Mouse (Mus musculus) heart, embryonic 14.5 days (tissue): ENCODE results near the gene Olfr655. TPM values are rescaled to one million over a fixed set of nuclear protein-coding genes. Genes with fewer than 3 reads are reported as not detected.

Source experiments
- ATAC-seq: fragments of 200-750 bp; cut with Nextera tagmentation; 2 replicates; pipeline ENCODE4 v1.8.0; 2017; ENCODE audit warnings: low read depth, moderate TSS enrichment; ENCODE audit not compliant: insufficient number of reproducible peaks, insufficient read depth, low FRiP score
- H3K27ac ChIP-seq, 2 experiments: fragments of 200-500 bp in 1 of 2; fragments of 300-500 bp in 1 of 2; sonication (generic) in 1 of 2; replicated peaks in 1 of 2; 2 replicates each; pipeline ENCODE4 v1.5.1; 2012 to 2014; ENCODE audit warnings: low read depth in 2 of 2, low read length in 2 of 2, control low read depth in 1 of 2, mild to moderate bottlenecking in 1 of 2, mixed read lengths in 1 of 2; ENCODE audit not compliant: control insufficient read depth in 1 of 2, insufficient read depth in 1 of 2
- H3K27me3 ChIP-seq: fragments of 300-500 bp; sonication (generic); 2 replicates; pipeline ENCODE4 v1.6.1; 2014; ENCODE audit warnings: mild to moderate bottlenecking, low read length, control low read depth; ENCODE audit not compliant: control insufficient read depth, insufficient read depth
- H3K36me3 ChIP-seq: fragments of 300-500 bp; sonication (generic); 2 replicates; pipeline ENCODE4 v1.6.1; 2014; ENCODE audit warnings: mild to moderate bottlenecking, control low read depth, low read length, mixed read lengths; ENCODE audit not compliant: control insufficient read depth, insufficient read depth
- H3K4me1 ChIP-seq, 2 experiments: fragments of 200-500 bp in 1 of 2; fragments of 300-500 bp in 1 of 2; sonication (generic) in 1 of 2; 2 replicates each; pipeline ENCODE4 v1.6.1; 2012 to 2014; ENCODE audit warnings: low read length in 2 of 2, control low read depth in 1 of 2, mixed read lengths in 1 of 2; ENCODE audit not compliant: control insufficient read depth in 2 of 2, insufficient read depth in 2 of 2
- H3K4me2 ChIP-seq: fragments of 300-500 bp; sonication (generic); 2 replicates; pipeline ENCODE4 v1.6.1; 2014; ENCODE audit warnings: mild to moderate bottlenecking, low read length
- H3K4me3 ChIP-seq, 2 experiments: fragments of 200-500 bp in 1 of 2; fragments of 300-500 bp in 1 of 2; sonication (generic) in 1 of 2; 2 replicates each; pipeline ENCODE4 v1.5.1; 2012 to 2014; ENCODE audit warnings: low read length in 2 of 2, mild to moderate bottlenecking in 2 of 2, control low read depth in 1 of 2, low read depth in 1 of 2, moderate library complexity in 1 of 2; ENCODE audit not compliant: control insufficient read depth in 1 of 2, insufficient read depth in 1 of 2
- H3K9ac ChIP-seq: fragments of 300-500 bp; sonication (generic); 2 replicates; pipeline ENCODE4 v1.6.1; 2014; ENCODE audit warnings: mild to moderate bottlenecking, low read length
- H3K9me3 ChIP-seq: fragments of 300-500 bp; sonication (generic); 2 replicates; pipeline ENCODE4 v1.6.1; 2016; ENCODE audit warnings: low read length, control low read depth; ENCODE audit not compliant: control insufficient read depth
- WGBS: fragments of 180-500 bp; shearing (Covaris S2); extraction: QIAGEN DNeasy Blood & Tissue Kit; methylation state at CpG from one replicate; pipeline ENCODE4 v1.1.7; 2014; 5-methylcytosine and 5-hydroxymethylcytosine counted together
- polyA plus RNA-seq: library from polyadenylated mRNA; unstranded; fragments of >200 nt; fragmentation: Nextera tagmentation; extraction: Ambion mirVana; gene quantifications from 2 replicates; pipeline ENCODE4 v1.2.1, GENCODE M21; 2014

The Olfr655 gene
- not detected in 2 replicates for polyA plus RNA-seq

DNA sequence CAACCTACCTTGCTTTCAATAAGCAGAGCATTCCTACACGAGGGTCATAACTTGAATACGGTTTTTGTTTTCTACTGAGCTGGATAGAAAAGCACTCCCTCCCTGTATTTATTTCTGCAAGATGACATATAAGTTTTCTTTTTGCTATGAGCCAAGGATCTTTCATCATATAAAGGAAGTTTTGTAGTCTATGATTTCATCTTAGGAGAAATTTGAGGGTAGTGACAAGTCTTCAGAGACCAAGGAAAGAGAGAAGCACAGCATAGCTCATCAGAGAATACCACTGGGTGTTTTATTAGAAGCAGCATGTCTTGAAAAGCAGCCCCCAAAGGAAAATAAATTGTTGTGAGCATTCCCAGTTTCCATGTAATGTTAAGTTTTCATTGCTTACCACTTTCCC is at the start of gene Olfr655:
Gene Olfr655, minus strand, starts transcription at position 101 of the 400 bp plus-strand sequence.
- H3K4me3 ChIP-seq, result no peak within 1 kb of the TSS
- H3K9ac ChIP-seq, result no peak within 1 kb of the TSS
- H3K4me2 ChIP-seq, result no peak within 1 kb of the TSS
- no peaks in the 10 kb centered on the region for H3K9me3 ChIP-seq
- no peaks in the 10 kb centered on the region for H3K27me3 ChIP-seq
- WGBS, result 78% methylated on average over 2 of the region's 2 CpGs
- no peaks in the 10 kb centered on the region for H3K4me1 ChIP-seq
- no peak within 1 kb of the TSS for H3K27ac ChIP-seq
- no peaks in the 10 kb centered on the region for H3K36me3 ChIP-seq
- no peak for ATAC-seq

DNA sequence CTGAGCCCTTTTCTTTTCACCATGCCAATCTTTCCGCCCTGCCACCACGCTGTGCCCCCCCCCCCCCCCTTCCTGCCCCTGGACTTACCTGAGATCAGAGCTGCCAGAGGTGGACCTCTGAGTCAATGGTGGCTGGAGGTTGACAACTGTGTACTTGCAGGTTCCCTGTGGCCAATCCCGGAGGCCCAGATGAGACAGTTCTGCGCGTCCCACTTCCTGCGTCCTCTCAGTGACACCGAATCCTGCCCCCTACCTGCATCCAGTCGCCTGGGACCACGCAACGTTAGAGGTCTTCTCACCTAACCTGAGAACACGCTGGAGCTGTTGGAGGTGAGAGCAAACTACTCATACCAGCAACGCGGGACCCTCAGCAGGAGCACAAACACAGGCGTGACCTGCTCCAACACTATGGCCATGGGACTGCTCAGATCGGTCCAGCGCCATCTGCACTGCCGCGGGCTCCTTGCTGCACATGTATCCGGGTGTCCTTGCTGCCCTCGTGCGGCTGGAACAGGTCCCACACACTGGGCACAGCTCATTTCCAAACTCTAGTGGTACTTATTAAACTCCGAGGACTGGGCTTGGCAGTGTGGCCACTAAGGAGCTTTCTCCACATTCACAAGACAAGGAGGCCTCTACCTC is 45.4 kb upstream of the Olfr655 start, which contains the start of gene Olfr658:
Gene Olfr658, minus strand, starts transcription at position 465 of the 642 bp plus-strand sequence.
- peak within 1 kb of the TSS in 1 of 2 experiments; percentile 8; a peak in 1 of 4 replicates for H3K4me3 ChIP-seq
- no peak for ATAC-seq
- no peaks in the 10 kb centered on the region for H3K27me3 ChIP-seq
- H3K4me1 ChIP-seq, result no peaks in the 10 kb centered on the region
- H3K9me3 ChIP-seq, result no peaks in the 10 kb centered on the region
- H3K36me3 ChIP-seq, result no peaks in the 10 kb centered on the region
- 20% methylated on average over 21 of the region's 22 CpGs for WGBS
- H3K4me2 ChIP-seq, result peak within 1 kb of the TSS; percentile 55
- H3K27ac ChIP-seq, result no peak within 1 kb of the TSS
- H3K9ac ChIP-seq, result no peak within 1 kb of the TSS

DNA sequence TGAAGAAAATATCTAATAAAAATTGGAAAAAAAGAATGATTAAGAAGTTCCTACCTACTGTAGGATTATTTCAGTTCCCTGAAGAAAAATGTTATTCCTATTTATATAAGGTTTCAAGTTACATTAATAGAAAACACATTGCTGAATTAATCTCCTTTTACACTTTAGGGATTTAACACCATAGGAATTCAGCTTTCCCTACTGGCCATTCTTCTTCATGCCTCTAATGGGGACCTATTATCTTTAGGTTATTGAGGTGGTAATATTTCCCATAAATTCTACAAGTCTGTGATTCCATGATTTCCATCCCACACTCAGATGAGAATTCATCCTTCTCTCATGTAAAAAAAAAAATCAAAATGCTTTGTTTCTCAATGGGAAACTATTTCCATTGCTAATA is 22.9 kb upstream of the Olfr655 start, which contains the start of gene Olfr657:
Gene Olfr657, plus strand, starts transcription at position 301 of the 400 bp plus-strand sequence.
- no peak within 1 kb of the TSS for H3K4me2 ChIP-seq
- no peak for ATAC-seq
- no peaks in the 10 kb centered on the region for H3K27me3 ChIP-seq
- H3K4me1 ChIP-seq, result no peaks in the 10 kb centered on the region
- no peak within 1 kb of the TSS for H3K27ac ChIP-seq
- no peaks in the 10 kb centered on the region for H3K36me3 ChIP-seq
- no peaks in the 10 kb centered on the region for H3K9me3 ChIP-seq
- H3K9ac ChIP-seq, result no peak within 1 kb of the TSS
- H3K4me3 ChIP-seq, result no peak within 1 kb of the TSS

DNA sequence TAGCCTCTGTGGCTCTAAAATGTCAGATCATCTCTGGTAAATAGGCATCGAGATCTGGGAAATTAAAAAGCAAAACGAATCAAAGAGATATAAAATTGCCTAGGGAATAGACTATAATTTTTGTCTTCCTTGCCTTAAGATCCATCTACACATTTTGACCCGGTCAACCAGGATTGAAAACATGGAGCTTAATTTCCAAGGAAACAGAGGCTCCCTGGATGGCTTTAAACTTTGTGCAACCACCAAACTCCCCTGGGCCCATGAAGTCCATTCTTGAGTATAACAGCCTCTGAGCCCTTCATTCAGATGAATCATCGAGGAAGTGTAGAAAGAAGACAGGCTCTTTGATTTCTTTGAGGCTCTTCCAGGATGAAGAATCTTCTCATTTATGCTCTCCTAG is 12.1 kb upstream of the Olfr655 start, which contains the start of gene Olfr656:
Gene Olfr656, plus strand, starts transcription at position 301 of the 400 bp plus-strand sequence.
- H3K4me1 ChIP-seq, result no peaks in the 10 kb centered on the region
- 66% methylated on average over 4 of the region's 4 CpGs for WGBS
- no peaks in the 10 kb centered on the region for H3K36me3 ChIP-seq

DNA sequence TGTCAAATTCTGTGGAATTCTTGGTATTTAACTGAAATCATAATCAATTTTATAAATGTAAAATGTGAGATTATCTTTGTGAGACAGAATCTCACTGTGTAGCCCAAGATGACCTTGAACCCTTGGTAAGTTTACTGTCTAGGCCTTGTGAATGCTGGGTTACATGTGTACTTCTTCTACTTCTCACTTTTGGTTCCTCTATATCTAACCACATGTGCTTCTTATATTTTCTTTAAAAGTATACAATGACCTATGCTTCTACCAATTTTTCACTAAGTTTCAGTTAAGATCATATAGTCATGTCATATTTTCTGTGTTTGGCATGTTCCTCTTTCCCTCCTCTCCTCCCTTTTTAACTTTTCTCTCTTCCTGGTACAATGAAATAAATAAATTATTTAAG is 3.1 kb upstream of the Olfr655 start:
- H3K4me2 ChIP-seq, result no peak overlapping the region
- H3K27me3 ChIP-seq, result no peaks in the 10 kb centered on the region
- no peaks in the 10 kb centered on the region for H3K9me3 ChIP-seq
- no peaks in the 10 kb centered on the region for H3K4me1 ChIP-seq
- H3K36me3 ChIP-seq, result no peaks in the 10 kb centered on the region
- H3K4me3 ChIP-seq, result no peak overlapping the region
- ATAC-seq, result no peak
- no peak overlapping the region for H3K9ac ChIP-seq
- no peak overlapping the region for H3K27ac ChIP-seq

More for the DNA sequence above, 12.1 kb upstream of the Olfr655 start, which contains the start of gene Olfr656:
- no peaks in the 10 kb centered on the region for H3K27me3 ChIP-seq
- no peak within 1 kb of the TSS for H3K27ac ChIP-seq
- ATAC-seq, result no peak
- no peak within 1 kb of the TSS for H3K4me2 ChIP-seq
- H3K4me3 ChIP-seq, result no peak within 1 kb of the TSS
- H3K9ac ChIP-seq, result no peak within 1 kb of the TSS
- H3K9me3 ChIP-seq, result no peaks in the 10 kb centered on the region

DNA sequence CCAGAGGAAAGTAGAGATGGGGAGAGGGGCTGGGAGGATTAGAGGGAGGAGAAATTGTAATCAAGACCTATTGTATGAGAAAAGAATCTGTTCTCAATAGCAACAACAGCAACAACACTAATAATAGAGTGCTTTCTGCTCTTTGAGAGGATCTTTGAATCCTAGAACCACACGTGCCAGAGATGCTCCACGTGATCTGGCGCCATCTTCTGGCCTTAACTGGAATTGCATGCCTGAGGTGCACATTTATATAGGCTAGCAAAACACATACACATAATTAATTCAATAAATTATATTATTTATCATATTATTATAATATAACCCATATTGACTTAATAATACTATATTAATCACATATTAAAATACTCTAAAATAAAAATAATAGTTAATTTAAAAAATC is 1.6 kb upstream of the Olfr655 start:
- 3% methylated on average over 3 of the region's 3 CpGs for WGBS
- Histone ChIP-seq H3K4me3 (no peak overlapping the region), H3K27me3 (no peaks in the 10 kb centered on the region), H3K36me3 (no peaks in the 10 kb centered on the region), H3K4me2 (no peak overlapping the region), H3K27ac (no peak overlapping the region), H3K9ac (no peak overlapping the region), H3K4me1 (no peaks in the 10 kb centered on the region), H3K9me3 (no peaks in the 10 kb centered on the region)
- ATAC-seq, result no peak

DNA sequence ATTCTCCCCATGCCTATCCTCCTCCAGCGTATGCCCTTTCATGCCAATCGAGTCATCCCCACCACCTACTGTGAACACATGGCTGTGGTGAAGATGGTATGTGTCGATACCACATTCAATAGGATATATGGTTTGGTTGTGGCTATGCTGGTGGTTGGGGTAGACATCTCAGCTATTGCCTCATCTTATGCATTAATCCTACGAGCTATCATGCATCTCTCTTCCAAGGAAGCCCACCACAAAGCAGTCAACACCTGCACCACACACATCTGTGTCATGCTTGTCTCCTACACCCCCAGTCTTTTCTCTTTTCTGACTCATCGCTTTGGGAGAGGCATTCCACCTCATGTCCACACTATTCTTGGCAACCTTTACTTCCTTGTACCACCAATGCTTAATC is 13.3 kb downstream of the Olfr655 start:
- no peaks in the 10 kb centered on the region for H3K36me3 ChIP-seq
- no peaks in the 10 kb centered on the region for H3K27me3 ChIP-seq
- no peaks in the 10 kb centered on the region for H3K4me1 ChIP-seq
- no peak overlapping the region for H3K4me3 ChIP-seq
- no peak overlapping the region for H3K27ac ChIP-seq
- WGBS, result 69% methylated on average over 5 of the region's 5 CpGs
- H3K9me3 ChIP-seq, result no peaks in the 10 kb centered on the region
- no peak for ATAC-seq
- no peak overlapping the region for H3K4me2 ChIP-seq
- H3K9ac ChIP-seq, result no peak overlapping the region

DNA sequence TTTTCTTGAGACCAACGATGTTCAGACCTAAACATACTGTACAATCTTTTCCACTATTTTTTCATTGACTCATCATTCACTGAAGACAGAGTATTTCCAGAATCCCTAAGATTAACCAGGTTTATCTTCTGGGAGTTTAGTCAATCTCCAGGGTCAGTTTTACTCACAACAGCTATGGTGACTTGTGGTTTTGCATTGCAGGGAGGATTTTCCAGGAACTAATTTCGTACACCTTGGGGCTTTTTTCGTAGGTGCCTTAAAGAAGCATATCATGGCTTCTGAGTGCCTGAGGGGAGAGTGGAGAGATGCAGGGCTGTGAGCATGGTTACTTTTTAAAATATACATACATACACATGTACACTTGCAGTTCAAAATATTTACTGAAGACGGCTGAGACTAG is 14.9 kb downstream of the Olfr655 start, which contains the start of gene Olfr654:
Gene Olfr654, plus strand, starts transcription at position 301 of the 400 bp plus-strand sequence.
- no peak within 1 kb of the TSS for H3K4me2 ChIP-seq
- 82% methylated on average over 4 of the region's 4 CpGs for WGBS
- H3K9me3 ChIP-seq, result no peaks in the 10 kb centered on the region
- H3K9ac ChIP-seq, result no peak within 1 kb of the TSS
- no peaks in the 10 kb centered on the region for H3K27me3 ChIP-seq
- no peak for ATAC-seq
- no peaks in the 10 kb centered on the region for H3K36me3 ChIP-seq
- H3K4me1 ChIP-seq, result no peaks in the 10 kb centered on the region
- H3K27ac ChIP-seq, result no peak within 1 kb of the TSS
- H3K4me3 ChIP-seq, result no peak within 1 kb of the TSS
